Mouse (Mus musculus): ENCODE data around the gene Olfr896-ps1. TPM values are rescaled to one million over a fixed set of nuclear protein-coding genes. Genes with fewer than 3 reads are reported as not detected.

The Olfr896-ps1 gene
- not detected in 2 replicates for polyA plus RNA-seq (2015; fragmentation: Nextera tagmentation; extraction: Ambion mirVana)

DNA sequence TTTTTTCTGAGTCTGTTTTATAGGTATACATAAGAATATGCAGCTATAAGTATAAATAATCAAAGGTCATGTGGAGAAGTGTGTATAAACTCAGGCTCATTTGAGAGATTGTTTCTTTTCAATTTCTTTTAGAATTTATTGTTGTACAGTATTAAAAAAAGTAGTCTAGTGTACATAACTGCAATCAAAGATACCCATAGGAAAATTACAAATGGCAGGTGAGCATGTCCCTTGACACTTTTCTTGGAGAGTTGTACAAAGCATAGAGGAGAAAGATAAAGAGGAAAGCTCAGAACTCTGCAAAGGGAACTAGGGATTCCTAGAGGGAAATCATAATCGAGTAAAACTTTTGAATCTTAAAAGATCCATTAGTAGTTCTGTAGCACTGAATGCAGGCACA is at the start of gene Olfr896-ps1:
Gene Olfr896-ps1, plus strand, starts transcription at position 301 of the 400 bp plus-strand sequence.
- no peak for DNase-seq (ENCODE audit: low spot score)
- Histone ChIP-seq H3K27me3 (ENCODE audit: insufficient read depth, low read length) (no peaks in the 10 kb centered on the region), H3K4me2 (ENCODE audit: low read length) (no peak within 1 kb of the TSS), H3K4me1 (replicated peaks; ENCODE audit: insufficient read depth, low read length) (no peaks in the 10 kb centered on the region), H3K27ac (no peak within 1 kb of the TSS), H3K9ac (ENCODE audit: low read depth, low read length) (no peak within 1 kb of the TSS), H3K9me3 (replicated peaks; ENCODE audit: low read length) (no peaks in the 10 kb centered on the region), H3K4me3 (replicated peaks; ENCODE audit: low read depth, low read length) (no peak within 1 kb of the TSS), H3K36me3 (ENCODE audit: insufficient read depth, low read length) (no peaks in the 10 kb centered on the region)
- WGBS, result 86% methylated on average over 1 of the region's 1 CpGs
- no peak for TF ChIP-seq CTCF (IDR thresholded peaks at IDR 0.05; ENCODE audit: low read depth)
- ATAC-seq (replicated peaks; ENCODE audit: low FRiP score, low read depth), result no peak

GRCm38 (mm10) chr9:38252474-38252873 is 38.4 kb upstream of the Olfr896-ps1 start, which contains the start of gene Olfr143:
Gene Olfr143, plus strand, starts transcription at chr9:38252774.
- Histone ChIP-seq H3K4me2 (ENCODE audit: low read length) (no peak within 1 kb of the TSS), H3K36me3 (ENCODE audit: insufficient read depth, low read length) (no peaks in the 10 kb centered on the region), H3K4me1 (replicated peaks; ENCODE audit: insufficient read depth, low read length) (no peaks in the 10 kb centered on the region), H3K9me3 (replicated peaks; ENCODE audit: low read length) (no peaks in the 10 kb centered on the region), H3K9ac (ENCODE audit: low read depth, low read length) (no peak within 1 kb of the TSS), H3K27me3 (ENCODE audit: insufficient read depth, low read length) (no peaks in the 10 kb centered on the region), H3K27ac (no peak within 1 kb of the TSS), H3K4me3 (replicated peaks; ENCODE audit: low read depth, low read length) (no peak within 1 kb of the TSS)
- no peak for DNase-seq (ENCODE audit: low spot score)
- ATAC-seq (replicated peaks; ENCODE audit: low FRiP score, low read depth), result no peak
- TF ChIP-seq CTCF (IDR thresholded peaks at IDR 0.05; ENCODE audit: low read depth), result no peak

DNA sequence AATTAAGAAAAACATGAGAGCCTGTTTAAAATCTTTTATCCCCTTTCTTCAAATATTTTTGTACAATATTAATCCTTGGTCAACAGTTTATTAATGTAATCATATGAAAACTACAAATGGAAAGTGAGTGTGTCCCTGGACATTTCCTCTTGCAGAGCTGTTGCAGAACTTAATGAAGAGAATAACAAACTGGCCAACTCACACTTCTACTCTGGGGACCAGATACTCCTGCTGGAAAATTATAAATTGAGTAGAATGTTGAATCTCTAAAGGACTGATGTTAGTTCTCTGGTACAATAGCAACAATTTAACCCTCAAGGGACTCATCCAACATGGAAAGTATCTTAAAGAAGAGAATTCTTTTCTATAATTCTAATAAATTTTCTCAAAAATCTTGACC is 23.4 kb upstream of the Olfr896-ps1 start, which contains the start of gene Olfr895:
Gene Olfr895, plus strand, starts transcription at position 301 of the 400 bp plus-strand sequence.
- H3K36me3 ChIP-seq (ENCODE audit: insufficient read depth, low read length), result no peaks in the 10 kb centered on the region
- no peak within 1 kb of the TSS for H3K27ac ChIP-seq
- no peak within 1 kb of the TSS for H3K4me3 ChIP-seq (replicated peaks; ENCODE audit: low read depth, low read length)
- ATAC-seq (replicated peaks; ENCODE audit: low FRiP score, low read depth), result no peak
- H3K9me3 ChIP-seq (replicated peaks; ENCODE audit: low read length), result no peaks in the 10 kb centered on the region
- no peak within 1 kb of the TSS for H3K4me2 ChIP-seq (ENCODE audit: low read length)
- H3K9ac ChIP-seq (ENCODE audit: low read depth, low read length), result no peak within 1 kb of the TSS
- no peaks in the 10 kb centered on the region for H3K4me1 ChIP-seq (replicated peaks; ENCODE audit: insufficient read depth, low read length)
- TF ChIP-seq CTCF (IDR thresholded peaks at IDR 0.05; ENCODE audit: low read depth), result no peak
- no peaks in the 10 kb centered on the region for H3K27me3 ChIP-seq (ENCODE audit: insufficient read depth, low read length)
- DNase-seq (ENCODE audit: low spot score), result no peak

GRCm38 (mm10) chr9:38328760-38329159 is 37.9 kb downstream of the Olfr896-ps1 start, which contains the start of gene Olfr25:
Gene Olfr25, plus strand, starts transcription at chr9:38329060.
- no peaks in the 10 kb centered on the region for H3K36me3 ChIP-seq (ENCODE audit: insufficient read depth, low read length)
- no peak for DNase-seq (ENCODE audit: low spot score)
- no peak within 1 kb of the TSS for H3K4me3 ChIP-seq (replicated peaks; ENCODE audit: low read depth, low read length)
- no peaks in the 10 kb centered on the region for H3K27me3 ChIP-seq (ENCODE audit: insufficient read depth, low read length)
- H3K4me1 ChIP-seq (replicated peaks; ENCODE audit: insufficient read depth, low read length), result no peaks in the 10 kb centered on the region
- ATAC-seq (replicated peaks; ENCODE audit: low FRiP score, low read depth), result no peak
- no peaks in the 10 kb centered on the region for H3K9me3 ChIP-seq (replicated peaks; ENCODE audit: low read length)
- TF ChIP-seq CTCF (IDR thresholded peaks at IDR 0.05; ENCODE audit: low read depth), result no peak
- WGBS, result 72% methylated on average over 3 of the region's 3 CpGs
- no peak within 1 kb of the TSS for H3K4me2 ChIP-seq (ENCODE audit: low read length)
- no peak within 1 kb of the TSS for H3K27ac ChIP-seq
- H3K9ac ChIP-seq (ENCODE audit: low read depth, low read length), result no peak within 1 kb of the TSS

Other genes with a start within 250 kb of the Olfr896-ps1 start
- not detected in 2 replicates for gene Olfr884, start 244.6 kb upstream of the Olfr896-ps1 start, polyA plus RNA-seq (2015; fragmentation: Nextera tagmentation; extraction: Ambion mirVana)
- gene Olfr885, start 229.8 kb upstream of the Olfr896-ps1 start, polyA plus RNA-seq (2015; fragmentation: Nextera tagmentation; extraction: Ambion mirVana), result not detected in 2 replicates
- not detected in 2 replicates for gene Olfr887, start 207.0 kb upstream of the Olfr896-ps1 start, polyA plus RNA-seq (2015; fragmentation: Nextera tagmentation; extraction: Ambion mirVana)
- gene Olfr888, start 183.0 kb upstream of the Olfr896-ps1 start, polyA plus RNA-seq (2015; fragmentation: Nextera tagmentation; extraction: Ambion mirVana), result not detected in 2 replicates
- 0.03 TPM in 1 of 2 replicates, not detected in the other for gene Olfr889, start 175.9 kb upstream of the Olfr896-ps1 start, polyA plus RNA-seq (2015; fragmentation: Nextera tagmentation; extraction: Ambion mirVana)
- not detected in 2 replicates for gene Olfr890, start 148.6 kb upstream of the Olfr896-ps1 start, polyA plus RNA-seq (2015; fragmentation: Nextera tagmentation; extraction: Ambion mirVana)
- not detected in 2 replicates for gene Olfr891, start 110.3 kb upstream of the Olfr896-ps1 start, polyA plus RNA-seq (2015; fragmentation: Nextera tagmentation; extraction: Ambion mirVana)
- gene Olfr893, start 82.7 kb upstream of the Olfr896-ps1 start, polyA plus RNA-seq (2015; fragmentation: Nextera tagmentation; extraction: Ambion mirVana), result not detected in 2 replicates
- gene Olfr894, start 73.1 kb upstream of the Olfr896-ps1 start, polyA plus RNA-seq (2015; fragmentation: Nextera tagmentation; extraction: Ambion mirVana), result not detected in 2 replicates
- not detected in 2 replicates for gene Olfr143, start 38.3 kb upstream of the Olfr896-ps1 start, polyA plus RNA-seq (2015; fragmentation: Nextera tagmentation; extraction: Ambion mirVana)
- not detected in 2 replicates for gene Olfr895, start 23.3 kb upstream of the Olfr896-ps1 start, polyA plus RNA-seq (2015; fragmentation: Nextera tagmentation; extraction: Ambion mirVana)
- not detected in 2 replicates for gene Olfr25, start 38.0 kb downstream of the Olfr896-ps1 start, polyA plus RNA-seq (2015; fragmentation: Nextera tagmentation; extraction: Ambion mirVana)
- not detected in 2 replicates for gene Olfr898, start 57.3 kb downstream of the Olfr896-ps1 start, polyA plus RNA-seq (2015; fragmentation: Nextera tagmentation; extraction: Ambion mirVana)
- gene Olfr250, start 75.8 kb downstream of the Olfr896-ps1 start, polyA plus RNA-seq (2015; fragmentation: Nextera tagmentation; extraction: Ambion mirVana), result not detected in 2 replicates
- gene Olfr251, start 86.0 kb downstream of the Olfr896-ps1 start, polyA plus RNA-seq (2015; fragmentation: Nextera tagmentation; extraction: Ambion mirVana), result not detected in 2 replicates
- gene Olfr147, start 110.6 kb downstream of the Olfr896-ps1 start, polyA plus RNA-seq (2015; fragmentation: Nextera tagmentation; extraction: Ambion mirVana), result not detected in 2 replicates
- not detected in 2 replicates for gene Olfr901, start 138.3 kb downstream of the Olfr896-ps1 start, polyA plus RNA-seq (2015; fragmentation: Nextera tagmentation; extraction: Ambion mirVana)
- not detected in 2 replicates for gene Olfr902, start 156.5 kb downstream of the Olfr896-ps1 start, polyA plus RNA-seq (2015; fragmentation: Nextera tagmentation; extraction: Ambion mirVana)
- gene Olfr904, start 172.0 kb downstream of the Olfr896-ps1 start, polyA plus RNA-seq (2015; fragmentation: Nextera tagmentation; extraction: Ambion mirVana), result not detected in 2 replicates
- gene Olfr905, start 180.0 kb downstream of the Olfr896-ps1 start, polyA plus RNA-seq (2015; fragmentation: Nextera tagmentation; extraction: Ambion mirVana), result not detected in 2 replicates
- gene Olfr906, start 196.0 kb downstream of the Olfr896-ps1 start, polyA plus RNA-seq (2015; fragmentation: Nextera tagmentation; extraction: Ambion mirVana), result not detected in 2 replicates
- gene Olfr907, start 204.7 kb downstream of the Olfr896-ps1 start, polyA plus RNA-seq (2015; fragmentation: Nextera tagmentation; extraction: Ambion mirVana), result not detected in 2 replicates
- gene Olfr911-ps1, start 230.5 kb downstream of the Olfr896-ps1 start, polyA plus RNA-seq (2015; fragmentation: Nextera tagmentation; extraction: Ambion mirVana), result not detected in 2 replicates
- not detected in 2 replicates for gene Olfr910, start 246.7 kb downstream of the Olfr896-ps1 start, polyA plus RNA-seq (2015; fragmentation: Nextera tagmentation; extraction: Ambion mirVana)

Measured in kidney, postnatal 0 days (tissue).